Mouse (Mus musculus): Measurements from ENCODE around the gene Armc8.

DNA sequence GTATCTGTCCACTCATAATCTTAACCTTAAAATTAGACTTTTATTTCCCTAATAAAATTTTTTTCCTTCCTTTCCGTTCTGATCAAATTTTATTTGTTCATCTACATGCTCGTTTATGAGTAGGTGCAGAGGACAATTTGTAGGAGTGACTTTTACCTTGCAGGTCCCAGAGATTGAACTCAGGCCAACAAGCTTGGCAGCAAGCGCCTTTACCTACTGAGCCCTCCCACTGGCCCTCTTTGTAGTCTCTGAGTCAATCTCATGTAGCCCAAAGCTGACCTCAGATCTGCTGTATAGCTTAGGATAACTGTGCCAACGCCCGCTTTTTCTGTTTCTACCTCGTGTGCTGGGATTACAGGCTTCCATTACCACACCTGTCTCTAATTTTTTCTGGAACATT, 136.7 kb downstream of the Armc8 start:
- TF ChIP-seq USF1 (IDR thresholded peaks at IDR 0.05; ENCODE audit: low read depth) (no peak), POLR2A (IDR thresholded peaks at IDR 0.05; ENCODE audit: insufficient read length, low read depth) (no peak), POLR2AphosphoS2 (IDR thresholded peaks at IDR 0.05; ENCODE audit: insufficient read length, low read depth) (no peak), MYOG (IDR thresholded peaks at IDR 0.05; ENCODE audit: control insufficient read depth in 1 of 3, insufficient read depth in 1 of 3, insufficient read length in 2 of 3, low read depth in 2 of 3) (no peak), TCF3 (IDR thresholded peaks at IDR 0.05; ENCODE audit: insufficient read length, low read depth) (no peak), MAX (IDR thresholded peaks at IDR 0.05; ENCODE audit: low read depth) (no peak), MYOD1 (IDR thresholded peaks at IDR 0.05; ENCODE audit: control insufficient read depth in 1 of 3, insufficient read length in 2 of 3, low read depth in 2 of 3) (no peak), CEBPB (IDR thresholded peaks at IDR 0.05; ENCODE audit: insufficient read depth, poor library complexity, severe bottlenecking) (no peak), E2F4 (IDR thresholded peaks at IDR 0.05; ENCODE audit: insufficient read depth) (no peak), TCF12 (IDR thresholded peaks at IDR 0.05; ENCODE audit: insufficient read depth, poor library complexity, severe bottlenecking) (no peak), REST (IDR thresholded peaks at IDR 0.05; ENCODE audit: insufficient read depth, insufficient read length) (no peak), SRF (IDR thresholded peaks at IDR 0.05; ENCODE audit: control insufficient read depth, insufficient read length, low read depth) (no peak)
